Mouse (Mus musculus): ENCODE measurements around the gene Tmem214. TPM values are rescaled to one million over a fixed set of nuclear protein-coding genes. Genes with fewer than 3 reads are reported as not detected.

The Tmem214 gene
- 71.1 and 82.2 TPM in 2 replicates for polyA plus RNA-seq (2015; fragmentation: Nextera tagmentation; extraction: Ambion mirVana)

DNA sequence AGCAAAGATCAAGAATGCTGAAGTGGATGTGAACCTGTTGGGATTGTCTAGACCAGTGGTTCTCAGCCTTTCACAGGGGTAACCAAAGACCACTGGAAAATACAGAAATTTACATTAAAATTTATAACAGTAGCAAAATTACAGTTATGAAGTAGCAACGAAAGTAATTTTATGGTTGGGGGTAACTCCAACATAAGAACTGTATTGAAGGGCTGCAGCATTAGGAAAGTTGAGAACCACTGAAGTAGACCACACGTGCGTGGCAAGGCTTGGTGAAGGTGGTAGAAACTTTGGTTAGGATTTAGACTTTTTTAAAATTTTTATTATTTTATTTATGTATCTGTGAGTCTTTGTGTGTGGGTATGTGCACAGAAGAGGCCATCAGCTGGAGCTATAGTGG is at the start of gene Tmem214:
TSS of gene Tmem214 (plus strand) at position 301 of the 400 bp plus-strand sequence.
- WGBS = 95% methylated on average over 3 of the region's 3 CpGs
- no peak for ATAC-seq (ENCODE audit: insufficient number of reproducible peaks, insufficient read depth, low FRiP score, low TSS enrichment, low read depth)
- Histone ChIP-seq H3K4me3 (peak within 1 kb of the TSS; percentile 87), H3K4me2 (peak within 1 kb of the TSS; percentile 82), H3K27me3 (no peaks in the 10 kb centered on the region), H3K4me1 (peaks cover 17% of the 10 kb centered on the region), H3K9me3 (no peaks in the 10 kb centered on the region), H3K9ac (peak within 1 kb of the TSS; percentile 96; the same call in 1 of the 2 replicates), H3K36me3 (peaks cover 39% of the 10 kb centered on the region), H3K27ac (peak within 1 kb of the TSS; percentile 49; the same call in 1 of the 2 replicates)

DNA sequence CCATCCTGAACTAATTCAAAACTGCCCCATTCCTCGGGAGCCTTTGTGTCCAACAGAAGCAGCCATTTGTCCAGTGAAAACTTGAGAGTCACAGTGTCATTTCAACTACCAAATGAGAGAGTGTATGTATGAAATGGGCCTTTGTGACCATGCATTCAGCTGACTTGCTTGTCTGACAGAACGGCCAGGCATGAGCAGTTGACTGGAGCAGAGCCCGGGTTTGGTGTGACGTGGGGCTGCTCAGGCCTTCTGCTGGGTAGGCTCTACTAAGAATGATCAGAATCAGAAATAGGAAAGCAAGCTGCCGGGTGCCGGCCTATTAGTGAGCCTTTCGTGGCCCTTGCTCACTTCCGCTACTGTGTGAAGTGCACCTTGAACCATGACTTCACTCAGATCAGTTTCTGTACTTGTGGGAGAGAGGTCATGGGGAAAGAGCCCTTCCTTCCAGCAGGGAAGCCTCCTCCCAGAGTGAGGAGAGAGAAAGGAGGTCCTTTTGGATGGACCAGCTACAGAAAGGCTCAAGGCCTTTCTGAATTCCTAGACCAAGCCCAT is 49.0 kb upstream of the Tmem214 start:
- 89% methylated on average over 8 of the region's 8 CpGs for WGBS
- Histone ChIP-seq H3K36me3 (no peaks in the 10 kb centered on the region), H3K9ac (no peak overlapping the region), H3K4me1 (peaks cover 21% of the 10 kb centered on the region), H3K4me3 (no peak overlapping the region), H3K27me3 (no peaks in the 10 kb centered on the region), H3K27ac (no peak overlapping the region), H3K9me3 (no peaks in the 10 kb centered on the region), H3K4me2 (no peak overlapping the region)
- ATAC-seq (ENCODE audit: insufficient number of reproducible peaks, insufficient read depth, low FRiP score, low TSS enrichment, low read depth) = no peak

DNA sequence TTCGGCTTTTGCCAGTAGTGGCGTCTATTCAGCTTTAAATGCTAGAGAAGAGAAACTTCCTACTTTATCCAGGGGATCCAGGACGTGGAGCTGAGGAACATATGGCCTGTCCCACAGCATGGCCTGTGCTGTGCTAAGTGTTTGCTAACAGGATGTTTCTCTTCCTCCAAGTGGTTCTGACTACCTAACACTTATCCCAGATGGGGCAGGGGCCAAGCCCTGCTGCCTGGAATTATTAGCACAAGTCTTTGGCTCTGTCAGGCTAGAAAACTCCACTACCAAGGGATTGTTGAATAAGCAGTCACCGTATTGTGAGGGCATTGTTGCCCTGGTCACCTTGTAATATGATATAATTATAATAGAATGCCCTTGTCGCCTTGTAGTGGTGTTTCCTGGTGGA is 45.1 kb upstream of the Tmem214 start:
- no peak overlapping the region for H3K4me2 ChIP-seq
- 72% methylated on average over 5 of the region's 5 CpGs for WGBS
- no peak for ATAC-seq (ENCODE audit: insufficient number of reproducible peaks, insufficient read depth, low FRiP score, low TSS enrichment, low read depth)
- no peaks in the 10 kb centered on the region for H3K36me3 ChIP-seq
- H3K4me1 ChIP-seq = peaks cover 6% of the 10 kb centered on the region; the same call in 1 of the 2 replicates
- H3K4me3 ChIP-seq = no peak overlapping the region
- H3K9me3 ChIP-seq = no peaks in the 10 kb centered on the region
- H3K27me3 ChIP-seq = no peaks in the 10 kb centered on the region
- no peak overlapping the region for H3K27ac ChIP-seq
- H3K9ac ChIP-seq = no peak overlapping the region

DNA sequence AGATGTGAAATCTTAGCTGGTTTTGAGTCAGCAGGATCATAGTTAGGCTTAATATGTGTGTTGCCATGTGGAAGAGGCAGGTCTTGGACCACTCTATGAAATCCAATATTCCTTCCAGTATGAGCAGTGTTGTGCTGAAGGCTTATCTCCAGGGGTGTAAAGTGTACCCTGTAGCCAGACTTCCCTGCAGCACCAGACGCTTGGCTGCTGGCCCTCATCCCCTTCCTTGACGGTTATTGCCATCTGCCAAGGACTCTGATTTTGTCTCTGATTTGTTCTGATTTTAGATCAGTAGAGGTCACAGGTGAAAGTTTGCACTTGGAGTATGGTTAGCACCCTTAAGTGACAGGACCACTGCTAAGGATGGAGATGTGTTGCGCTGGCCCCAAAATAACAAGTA is 44.7 kb upstream of the Tmem214 start:
- Histone ChIP-seq H3K36me3 (no peaks in the 10 kb centered on the region), H3K4me3 (no peak overlapping the region), H3K9me3 (no peaks in the 10 kb centered on the region), H3K27me3 (no peaks in the 10 kb centered on the region), H3K4me1 (peaks cover 6% of the 10 kb centered on the region; the same call in 1 of the 2 replicates), H3K4me2 (no peak overlapping the region), H3K27ac (no peak overlapping the region), H3K9ac (no peak overlapping the region)
- WGBS = 86% methylated on average over 3 of the region's 3 CpGs
- ATAC-seq (ENCODE audit: insufficient number of reproducible peaks, insufficient read depth, low FRiP score, low TSS enrichment, low read depth) = no peak

DNA sequence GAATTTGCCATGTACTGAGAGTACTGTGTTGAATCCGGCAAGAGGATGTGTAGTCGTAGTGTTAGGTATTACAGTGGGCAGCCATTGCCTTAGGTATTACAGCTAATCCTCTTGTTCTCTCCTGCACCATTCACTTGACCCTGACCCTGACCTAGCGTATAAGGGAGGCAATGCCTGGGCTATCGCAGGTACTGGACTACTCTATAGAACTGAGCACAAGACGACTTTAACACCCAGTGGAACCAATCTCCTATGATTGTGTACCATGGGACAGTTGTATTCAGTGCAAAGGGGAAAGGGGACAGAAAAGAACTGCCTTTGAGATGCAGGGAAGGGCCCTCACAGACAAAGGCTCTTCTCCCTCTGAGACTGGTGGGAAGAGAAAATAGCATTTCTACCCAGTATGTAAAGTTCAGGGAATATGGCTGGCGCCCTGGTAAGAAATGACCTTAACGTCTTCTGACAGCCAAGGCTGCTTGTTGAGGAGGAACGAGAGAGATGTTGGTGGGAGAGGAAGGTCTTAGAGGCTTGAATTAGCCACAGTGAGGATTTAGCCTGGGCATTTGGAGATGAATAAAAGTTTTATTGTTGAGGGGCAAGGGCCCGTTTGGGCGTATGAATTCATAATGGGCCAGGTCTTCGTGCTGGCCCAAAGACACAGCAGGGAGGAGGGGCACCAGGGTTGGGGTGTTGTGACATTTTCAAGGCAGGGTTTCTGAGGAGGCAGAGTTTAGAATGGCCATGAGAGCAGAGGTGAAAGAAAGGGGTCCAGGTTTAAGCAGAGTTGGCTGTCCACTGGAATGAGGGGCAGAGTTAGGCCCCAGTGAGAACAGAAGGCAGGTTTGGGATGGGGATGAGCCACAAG is 43.5 kb upstream of the Tmem214 start:
- WGBS = 80% methylated on average over 11 of the region's 11 CpGs
- H3K27me3 ChIP-seq = no peaks in the 10 kb centered on the region
- ATAC-seq (ENCODE audit: insufficient number of reproducible peaks, insufficient read depth, low FRiP score, low TSS enrichment, low read depth) = no peak
- no peaks in the 10 kb centered on the region for H3K36me3 ChIP-seq
- H3K9me3 ChIP-seq = no peaks in the 10 kb centered on the region
- H3K4me3 ChIP-seq = no peak overlapping the region
- no peak overlapping the region for H3K9ac ChIP-seq
- peaks cover 6% of the 10 kb centered on the region; the same call in 1 of the 2 replicates for H3K4me1 ChIP-seq
- H3K27ac ChIP-seq = no peak overlapping the region
- H3K4me2 ChIP-seq = no peak overlapping the region

DNA sequence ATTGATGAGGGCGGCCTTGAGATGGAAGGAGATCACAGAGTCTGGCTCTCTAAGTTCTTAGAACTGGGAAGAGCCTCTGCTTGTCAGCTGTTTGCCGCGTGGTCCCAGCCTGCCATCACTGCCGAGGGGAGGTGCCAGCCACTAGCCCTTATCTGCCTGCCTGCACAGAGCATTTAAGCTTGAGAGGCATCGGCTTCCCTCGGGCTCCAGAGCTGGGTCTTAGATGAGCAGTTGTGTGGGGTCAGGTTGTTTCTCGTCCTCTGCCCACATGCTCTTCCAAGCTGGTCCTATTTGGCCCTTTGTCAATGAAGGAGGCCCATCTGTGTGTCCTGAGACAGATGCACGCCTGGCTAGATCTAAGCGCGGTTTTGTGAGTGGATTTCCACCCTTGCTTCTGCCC is 42.6 kb upstream of the Tmem214 start:
- H3K27ac ChIP-seq = no peak overlapping the region
- WGBS = 68% methylated on average over 10 of the region's 10 CpGs

DNA sequence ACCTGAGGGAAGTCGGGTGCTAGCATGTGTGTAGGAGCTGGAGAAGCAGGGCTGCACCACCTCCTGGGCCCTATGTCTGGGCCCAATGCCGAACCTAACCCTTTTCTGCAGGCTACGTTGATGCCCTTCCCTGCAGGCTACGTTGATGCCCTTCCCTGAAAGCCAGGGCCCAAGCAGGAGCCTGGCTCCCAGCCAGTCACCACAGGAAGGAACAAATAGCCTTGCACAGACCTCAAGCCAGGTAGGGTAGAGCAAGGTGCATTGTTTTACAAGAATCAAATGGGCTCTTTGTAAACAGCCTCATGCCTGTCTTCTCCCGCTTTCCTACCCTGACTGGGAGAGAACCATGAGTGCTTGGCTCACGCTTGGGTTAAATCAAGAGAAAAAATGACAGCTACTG is 42.0 kb upstream of the Tmem214 start:
- H3K4me1 ChIP-seq = peaks cover 6% of the 10 kb centered on the region; the same call in 1 of the 2 replicates
- H3K27ac ChIP-seq = no peak overlapping the region
- no peak for ATAC-seq (ENCODE audit: insufficient number of reproducible peaks, insufficient read depth, low FRiP score, low TSS enrichment, low read depth)
- H3K27me3 ChIP-seq = no peaks in the 10 kb centered on the region
- no peak overlapping the region for H3K9ac ChIP-seq
- H3K36me3 ChIP-seq = no peaks in the 10 kb centered on the region
- WGBS = 74% methylated on average over 6 of the region's 6 CpGs
- H3K4me2 ChIP-seq = no peak overlapping the region
- no peaks in the 10 kb centered on the region for H3K9me3 ChIP-seq
- no peak overlapping the region for H3K4me3 ChIP-seq

More for the DNA sequence above, 42.6 kb upstream of the Tmem214 start:
- H3K9ac ChIP-seq = no peak overlapping the region
- H3K9me3 ChIP-seq = no peaks in the 10 kb centered on the region
- H3K4me3 ChIP-seq = no peak overlapping the region
- no peak for ATAC-seq (ENCODE audit: insufficient number of reproducible peaks, insufficient read depth, low FRiP score, low TSS enrichment, low read depth)
- peaks cover 6% of the 10 kb centered on the region; the same call in 1 of the 2 replicates for H3K4me1 ChIP-seq
- no peak overlapping the region for H3K4me2 ChIP-seq
- H3K36me3 ChIP-seq = no peaks in the 10 kb centered on the region
- H3K27me3 ChIP-seq = no peaks in the 10 kb centered on the region

DNA sequence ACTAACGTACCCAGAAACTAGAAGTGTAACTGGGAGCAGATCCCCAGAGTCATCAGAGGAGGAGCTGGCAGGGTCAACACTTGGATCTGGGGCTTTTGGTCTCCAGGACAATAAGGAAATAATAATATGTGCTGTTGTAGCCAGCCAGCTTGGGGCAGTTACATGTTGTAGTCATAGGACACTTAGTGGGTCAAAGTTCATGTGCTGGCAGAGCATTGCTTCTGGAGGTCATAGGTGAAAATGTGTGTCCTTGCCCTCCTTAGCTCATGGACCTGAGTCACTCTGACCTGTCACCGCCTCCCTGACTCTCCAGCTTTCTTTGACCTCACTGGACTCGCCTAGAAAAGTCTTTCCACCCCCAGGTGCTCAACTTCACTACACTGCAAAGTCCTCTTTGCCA is 34.4 kb upstream of the Tmem214 start:
- no peaks in the 10 kb centered on the region for H3K27me3 ChIP-seq
- H3K9me3 ChIP-seq = 0 out of 2 replicates have a peak, but pooled peaks cover 5% of the 10 kb centered on the region
- H3K27ac ChIP-seq = no peak overlapping the region
- no peak overlapping the region for H3K4me3 ChIP-seq
- WGBS = 75% methylated on average over 3 of the region's 3 CpGs
- ATAC-seq (ENCODE audit: insufficient number of reproducible peaks, insufficient read depth, low FRiP score, low TSS enrichment, low read depth) = no peak
- H3K9ac ChIP-seq = no peak overlapping the region
- H3K4me1 ChIP-seq = no peaks in the 10 kb centered on the region
- H3K4me2 ChIP-seq = no peak overlapping the region
- peaks cover 17% of the 10 kb centered on the region for H3K36me3 ChIP-seq

DNA sequence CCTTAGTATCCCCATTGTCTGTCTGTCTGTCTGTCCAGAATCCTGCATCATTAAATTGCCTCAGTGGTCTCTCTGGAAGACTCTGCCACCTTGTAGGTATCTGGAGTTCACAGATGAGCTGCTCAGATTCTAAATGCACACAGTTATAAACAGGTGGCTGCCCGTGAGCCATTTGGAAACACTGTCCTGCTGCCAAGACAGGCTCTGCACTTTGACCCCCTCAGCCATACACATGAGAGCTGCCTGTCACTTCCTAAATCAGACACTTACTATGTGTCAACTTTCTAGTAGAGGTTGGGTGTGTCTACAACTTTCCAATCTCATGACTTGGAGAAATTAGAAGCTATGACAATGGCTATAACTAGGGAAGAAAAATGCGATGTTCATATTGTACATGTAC is 28.1 kb upstream of the Tmem214 start:
- H3K4me1 ChIP-seq = no peaks in the 10 kb centered on the region
- 0 out of 2 replicates have a peak, but pooled peaks cover 5% of the 10 kb centered on the region for H3K9me3 ChIP-seq
- no peak overlapping the region for H3K4me2 ChIP-seq
- H3K27me3 ChIP-seq = no peaks in the 10 kb centered on the region
- H3K36me3 ChIP-seq = peaks cover 17% of the 10 kb centered on the region
- 91% methylated on average over 2 of the region's 2 CpGs for WGBS
- no peak for ATAC-seq (ENCODE audit: insufficient number of reproducible peaks, insufficient read depth, low FRiP score, low TSS enrichment, low read depth)
- H3K27ac ChIP-seq = no peak overlapping the region
- H3K4me3 ChIP-seq = no peak overlapping the region
- no peak overlapping the region for H3K9ac ChIP-seq

DNA sequence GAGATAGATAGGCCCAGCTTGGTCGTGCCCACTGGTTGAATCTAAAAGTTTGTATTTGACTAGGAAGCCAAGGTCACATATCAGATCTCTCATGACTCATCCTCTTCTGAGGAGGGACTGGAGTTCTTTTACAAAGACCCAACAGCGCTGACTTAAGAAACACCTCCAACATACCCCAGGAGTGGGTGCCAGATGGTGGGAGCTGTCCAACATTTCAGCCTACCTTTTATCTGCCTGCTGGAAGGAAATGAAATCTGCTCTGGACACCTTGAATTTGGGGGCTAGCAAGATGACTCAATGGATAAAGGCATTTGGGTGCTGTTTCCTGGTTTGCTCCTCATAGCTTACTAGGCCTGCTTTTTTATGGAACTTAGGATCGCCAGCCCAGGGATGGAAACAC is 25.9 kb upstream of the Tmem214 start:
- Histone ChIP-seq H3K9me3 (0 out of 2 replicates have a peak, but pooled peaks cover 4% of the 10 kb centered on the region), H3K4me1 (no peaks in the 10 kb centered on the region), H3K36me3 (peaks cover 8% of the 10 kb centered on the region), H3K27ac (no peak overlapping the region), H3K9ac (no peak overlapping the region), H3K27me3 (no peaks in the 10 kb centered on the region), H3K4me2 (no peak overlapping the region), H3K4me3 (no peak overlapping the region)
- no peak for ATAC-seq (ENCODE audit: insufficient number of reproducible peaks, insufficient read depth, low FRiP score, low TSS enrichment, low read depth)
- WGBS = 48% methylated on average over 3 of the region's 3 CpGs

DNA sequence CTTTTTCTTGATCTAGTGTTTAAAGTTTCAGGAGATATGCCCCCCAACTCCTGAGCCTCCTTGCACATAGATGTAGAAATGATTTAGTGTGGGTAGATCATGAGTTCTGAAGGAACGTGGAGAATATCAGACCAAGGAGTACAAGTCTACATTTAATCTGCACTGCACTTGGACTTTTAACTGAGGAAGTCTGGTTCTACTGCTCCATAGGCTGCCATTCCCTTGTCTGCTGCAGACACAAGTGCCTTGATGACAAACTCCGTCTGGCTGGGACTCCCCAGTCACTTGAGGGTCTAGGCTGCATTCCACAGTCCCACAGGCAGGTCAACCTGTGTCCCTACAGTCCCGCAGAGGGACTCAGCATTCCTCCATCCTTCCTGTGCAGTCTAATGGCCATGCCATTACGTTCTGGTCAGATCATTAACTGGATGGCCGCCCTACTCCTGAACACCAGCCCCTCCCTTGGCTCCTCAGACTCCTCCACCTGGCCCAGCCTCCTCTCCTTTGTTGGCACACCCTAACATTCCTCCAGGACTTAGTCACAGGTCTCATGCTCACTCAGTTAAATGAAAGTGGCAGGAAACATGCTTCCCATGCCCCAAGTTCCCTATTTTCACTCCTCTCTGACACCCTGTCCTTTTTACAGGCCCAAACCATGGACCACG is 17.8 kb upstream of the Tmem214 start:
- Histone ChIP-seq H3K4me2 (no peak overlapping the region), H3K27ac (no peak overlapping the region), H3K4me3 (no peak overlapping the region), H3K27me3 (no peaks in the 10 kb centered on the region), H3K36me3 (no peaks in the 10 kb centered on the region), H3K4me1 (0 out of 2 replicates have a peak, but pooled peaks cover 6% of the 10 kb centered on the region), H3K9ac (peak overlapping the region; percentile 51; the same call in 1 of the 2 replicates), H3K9me3 (no peaks in the 10 kb centered on the region)
- WGBS = 66% methylated on average over 6 of the region's 6 CpGs
- ATAC-seq (ENCODE audit: insufficient number of reproducible peaks, insufficient read depth, low FRiP score, low TSS enrichment, low read depth) = no peak
